Comparison of ENCODE assay signal across 1 mouse cellular context in the genomic region with DNA sequence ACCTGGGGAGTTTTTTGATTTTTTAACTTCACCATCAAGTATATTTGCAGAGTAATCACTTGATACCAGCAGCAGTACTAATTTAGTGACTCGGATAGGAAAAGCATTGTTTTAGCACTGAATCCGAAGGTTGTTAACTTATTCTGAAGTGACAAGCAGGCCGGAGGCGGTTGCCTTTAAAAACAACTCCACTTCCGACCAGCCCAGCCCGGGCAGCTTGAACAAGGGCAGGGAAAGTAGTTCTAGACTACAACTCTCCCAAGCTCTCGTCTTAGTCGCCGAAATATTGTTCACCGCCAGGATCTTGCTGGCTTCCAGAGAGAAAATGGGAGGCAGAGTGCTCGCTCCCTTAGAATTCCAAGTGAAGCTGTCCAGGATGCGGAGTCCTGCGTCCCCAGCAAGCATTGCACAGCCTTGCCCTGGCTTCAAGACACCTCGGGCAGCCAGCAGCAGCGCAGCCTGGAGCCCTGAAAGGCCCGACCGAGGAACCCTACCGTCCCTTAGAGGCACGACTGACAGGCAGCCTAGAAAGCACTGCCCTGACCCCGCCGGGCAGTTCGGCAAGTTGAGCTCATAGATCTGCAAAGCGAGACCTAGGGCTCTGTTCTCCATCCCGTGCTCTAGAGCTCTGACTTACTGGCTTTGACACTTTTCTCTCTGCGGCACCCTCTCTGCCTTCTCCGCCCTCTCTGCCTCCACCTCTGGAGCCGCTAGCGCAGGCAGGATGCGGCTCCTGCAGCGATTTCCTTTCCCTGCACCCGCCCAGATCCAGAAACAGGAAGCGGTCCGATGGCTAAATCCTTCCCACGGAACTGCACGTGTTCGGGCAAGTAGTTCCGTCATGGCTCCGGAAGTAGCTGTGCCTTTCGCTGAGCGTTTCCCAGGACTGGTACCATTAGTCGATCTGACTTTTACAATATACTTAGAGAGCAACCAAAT.
TF ChIP-seq lines count a peak whose summit lies in the region.

Gene Klhl20 (minus strand): TSS at position 786 of the 939 bp plus-strand sequence.

TF ChIP-seq in MEL, 35 proteins besides CTCF, POLR2A, EP300 and RAD21 (continued from another document):
- no peak for TF ChIP-seq MAFK (IDR thresholded peaks at IDR 0.05; ENCODE audit: borderline replicate concordance, low read depth, low read length)
- TF ChIP-seq ZKSCAN1 (IDR thresholded peaks at IDR 0.05; ENCODE audit: low read depth, low read length) = no peak
- peak; percentile 85 for TF ChIP-seq MXI1 (IDR thresholded peaks at IDR 0.05; ENCODE audit: low read depth, low read length)
- TF ChIP-seq MAX (IDR thresholded peaks at IDR 0.05; ENCODE audit: low read length) = peak; percentile 87
- TF ChIP-seq GATA1 (IDR thresholded peaks at IDR 0.05; ENCODE audit: low read depth, low read length) = 0 out of 2 replicates have a peak, but pooled peaks have one; percentile 26
- TF ChIP-seq JUND (IDR thresholded peaks at IDR 0.05; ENCODE audit: low read depth, low read length) = no peak
- peak; percentile 95 for TF ChIP-seq SIN3A (IDR thresholded peaks at IDR 0.05; ENCODE audit: low read length)
- no peak for TF ChIP-seq POLR2AphosphoS5 (IDR thresholded peaks at IDR 0.05; ENCODE audit: borderline replicate concordance, low read depth, low read length)
- no peak for TF ChIP-seq CHD2 (IDR thresholded peaks at IDR 0.05; ENCODE audit: low read length)
- TF ChIP-seq USF1 (IDR thresholded peaks at IDR 0.05; ENCODE audit: low read depth, low read length) = peak; percentile 60; the same call in 1 of the 2 replicates
- 0 out of 2 replicates have a peak, but pooled peaks have one; percentile 51 for TF ChIP-seq BHLHE40 (IDR thresholded peaks at IDR 0.05; ENCODE audit: borderline replicate concordance, low read depth, low read length)
- peak; percentile 84 for TF ChIP-seq POLR2AphosphoS2 (IDR thresholded peaks at IDR 0.05; ENCODE audit: low read length)
- peak; percentile 85 for TF ChIP-seq TCF12 (IDR thresholded peaks at IDR 0.05; ENCODE audit: low read depth, low read length)
- peak; percentile 83; the same call in 1 of the 2 replicates for TF ChIP-seq ZMIZ1 (IDR thresholded peaks at IDR 0.05; ENCODE audit: low read depth, low read length)
- TF ChIP-seq RCOR1 (IDR thresholded peaks at IDR 0.05; ENCODE audit: low read depth, low read length) = peak; percentile 75; the same call in 1 of the 2 replicates
- TF ChIP-seq UBTF (IDR thresholded peaks at IDR 0.05; ENCODE audit: borderline replicate concordance, insufficient read depth, low read depth, low read length) = no peak; the same call in 1 of the 2 replicates
- TF ChIP-seq TBP (IDR thresholded peaks at IDR 0.05; ENCODE audit: low read depth, low read length) = peak; percentile 93
